Mouse (Mus musculus): Measurements from ENCODE around the gene Suv39h1.

GRCm38 (mm10) chrX:8105019-8105418 lies 30.5 kb upstream of the Suv39h1 start:
- TF ChIP-seq CTCF (IDR thresholded peaks at IDR 0.05; ENCODE audit: low read depth, low read length) (no peak), POLR2A (IDR thresholded peaks at IDR 0.05; ENCODE audit: insufficient read depth, low read length) (no peak), EP300 (IDR thresholded peaks at IDR 0.05; ENCODE audit: insufficient read depth, low read depth, low read length) (no peak)
